Comparison of ENCODE assay signal across 24 mouse cellular contexts in the genomic region with DNA sequence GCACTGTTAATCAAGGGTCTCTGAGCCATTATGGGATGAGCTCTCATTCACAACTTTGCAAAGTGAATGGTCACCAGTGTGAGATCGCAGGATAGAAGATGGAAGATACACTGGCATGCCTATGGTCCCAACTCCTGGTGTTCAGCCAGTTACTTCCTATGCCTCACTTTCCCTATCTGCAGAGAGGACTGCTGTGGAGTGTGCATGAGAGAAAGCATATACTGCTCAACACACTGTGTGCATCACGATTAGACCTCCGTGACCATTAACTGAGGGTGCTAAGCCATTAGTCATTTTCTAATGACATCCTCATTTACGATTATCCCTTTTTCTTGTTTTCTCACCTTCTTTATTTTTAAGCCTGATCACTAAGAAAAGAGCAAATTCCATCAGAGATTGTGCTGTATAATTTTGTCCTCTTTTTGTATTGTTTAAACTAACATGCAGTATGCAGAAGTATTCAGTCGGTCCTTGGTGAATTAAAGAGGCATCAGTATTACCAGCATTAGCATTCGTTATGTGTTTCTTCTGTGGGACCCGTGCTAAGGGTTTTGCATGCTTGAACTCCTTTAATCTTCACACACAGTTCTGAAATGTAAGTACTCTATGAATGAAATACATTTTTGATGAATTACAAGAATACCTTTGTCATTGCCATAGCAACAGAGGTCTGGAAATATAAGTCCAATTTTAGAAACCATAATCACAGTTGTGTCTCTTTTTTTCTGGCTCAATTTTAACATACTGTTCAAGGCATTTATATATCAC.
DNase-seq lines count a peak whose midpoint lies in the region; ATAC-seq lines count a peak whose summit lies in the region.
"Had no signal": no experiment of that assay in that cellular context is flagged by ENCODE, and none has a peak within 500 bp of the region (broad histone marks: within the 10 kb centered on the region; RNA-seq: fewer than 3 reads in every experiment).

No protein-coding gene starts in this region.

- 69% methylated on average over 7 of the region's 7 CpGs for WGBS in midbrain, embryonic 13.5 days
- 88% methylated on average over 7 of the region's 7 CpGs for WGBS in midbrain, embryonic 10.5 days
- WGBS in forebrain, embryonic 16.5 days: 58% methylated on average over 7 of the region's 7 CpGs

- peak; percentile 88 for ATAC-seq in frontal cortex, adult (ENCODE audit: low TSS enrichment)
- ATAC-seq in midbrain, embryonic 13.5 days: peak; percentile 60; the same call in 1 of the 2 replicates
- peak; percentile 64; the same call in 1 of the 2 replicates for ATAC-seq in forebrain, embryonic 16.5 days
- ATAC-seq: inflammation-experienced regulatory T-cells, adult 6 months had no signal

- no peaks in the 10 kb centered on the region for H3K9me3 ChIP-seq in midbrain, embryonic 13.5 days
- no peaks in the 10 kb centered on the region for H3K9me3 ChIP-seq in midbrain, embryonic 10.5 days (replicated peaks)
- no peaks in the 10 kb centered on the region for H3K9me3 ChIP-seq in forebrain, embryonic 16.5 days (ENCODE audit: control insufficient read depth, low read length)
- H3K9me3 ChIP-seq: heart, embryonic 15.5 days; limb, embryonic 12.5 days; neural tube, embryonic 12.5 days had no signal

- DNase-seq in frontal cortex, postnatal 14 days (ENCODE audit: low spot score in 2 of 2): no peak
- no peak for DNase-seq in midbrain, embryonic 10.5 days (ENCODE audit: low spot score)
- DNase-seq in kidney, postnatal 4 days: no peak
- DNase-seq in lung, postnatal 36 days: no peak
- DNase-seq: adrenal gland, postnatal 36 days; cerebellum, adult 18-20 months; cerebellum, postnatal 14 days; gastrocnemius, adult 2 months; heart, postnatal 4 days; kidney, adult 18-20 months; lung, adult 18-20 months; lung, postnatal 14 days; retina, postnatal 1 day; right cerebral cortex, postnatal 25 days; spleen, adult 18-20 months had no signal

- H3K4me2 ChIP-seq in midbrain, embryonic 13.5 days (replicated peaks): no peak overlapping the region
- H3K4me2 ChIP-seq in forebrain, embryonic 16.5 days (ENCODE audit: low read length): no peak overlapping the region
- H3K4me2 ChIP-seq: heart, embryonic 15.5 days; limb, embryonic 12.5 days; liver, embryonic 11.5 days; neural tube, embryonic 12.5 days had no signal

- H3K4me1 ChIP-seq in midbrain, embryonic 13.5 days (replicated peaks): no peaks in the 10 kb centered on the region
- no peaks in the 10 kb centered on the region for H3K4me1 ChIP-seq in midbrain, embryonic 10.5 days
- H3K4me1 ChIP-seq in forebrain, embryonic 16.5 days (replicated peaks; ENCODE audit: control insufficient read depth, insufficient read depth, low read length): no peaks in the 10 kb centered on the region
- H3K4me1 ChIP-seq: heart, embryonic 15.5 days; limb, embryonic 12.5 days; neural tube, embryonic 12.5 days had no signal

- H3K27me3 ChIP-seq in midbrain, embryonic 13.5 days: no peaks in the 10 kb centered on the region
- H3K27me3 ChIP-seq in midbrain, embryonic 10.5 days (ENCODE audit: low read depth, poor library complexity, severe bottlenecking): no peaks in the 10 kb centered on the region
- no peaks in the 10 kb centered on the region for H3K27me3 ChIP-seq in forebrain, embryonic 16.5 days (replicated peaks; ENCODE audit: control insufficient read depth, insufficient read depth, low read length)
- H3K27me3 ChIP-seq: heart, embryonic 15.5 days; limb, embryonic 12.5 days; neural tube, embryonic 12.5 days had no signal

- H3K9ac ChIP-seq in midbrain, embryonic 13.5 days (replicated peaks): no peak overlapping the region
- H3K9ac ChIP-seq in forebrain, embryonic 16.5 days (replicated peaks; ENCODE audit: low read depth, low read length): no peak overlapping the region
- H3K9ac ChIP-seq: heart, embryonic 15.5 days; limb, embryonic 12.5 days; neural tube, embryonic 12.5 days had no signal

- no peak overlapping the region for H3K4me3 ChIP-seq in midbrain, embryonic 13.5 days (replicated peaks)
- no peak overlapping the region for H3K4me3 ChIP-seq in midbrain, embryonic 10.5 days
- H3K4me3 ChIP-seq in forebrain, embryonic 16.5 days (replicated peaks; ENCODE audit: low read length): no peak overlapping the region
- H3K4me3 ChIP-seq: gastrocnemius, adult 2 months; heart, embryonic 15.5 days; limb, embryonic 12.5 days; neural tube, embryonic 12.5 days had no signal

- H3K36me3 ChIP-seq in midbrain, embryonic 13.5 days: no peaks in the 10 kb centered on the region
- no peaks in the 10 kb centered on the region for H3K36me3 ChIP-seq in midbrain, embryonic 10.5 days
- no peaks in the 10 kb centered on the region for H3K36me3 ChIP-seq in forebrain, embryonic 16.5 days (ENCODE audit: control insufficient read depth, insufficient read depth)
- H3K36me3 ChIP-seq: heart, embryonic 15.5 days; limb, embryonic 12.5 days; neural tube, embryonic 12.5 days had no signal

- H3K27ac ChIP-seq in midbrain, embryonic 13.5 days: no peak overlapping the region
- H3K27ac ChIP-seq in midbrain, embryonic 10.5 days (replicated peaks): no peak overlapping the region
- no peak overlapping the region for H3K27ac ChIP-seq in forebrain, embryonic 16.5 days (ENCODE audit: low read length)
- H3K27ac ChIP-seq: gastrocnemius, adult 2 months; heart, embryonic 15.5 days; kidney, postnatal 0 days; limb, embryonic 12.5 days; neural tube, embryonic 12.5 days had no signal
